In genomic region chr1:194885071-194885686, GRCm38 (mm10) we compare ENCODE assay signal across 9 mouse cellular contexts. TPM values are rescaled to one million over a fixed set of nuclear protein-coding genes. Genes with fewer than 3 reads are reported as not detected.
A peak's percentile ranks its signal among the peaks of the same experiment; 100 is the strongest.
DNase-seq lines count a peak whose midpoint lies in the region; ATAC-seq lines count a peak whose summit lies in the region.
"Had no signal": no experiment of that assay in that cellular context is flagged by ENCODE, and none has a peak within 500 bp of the region (broad histone marks: within the 10 kb centered on the region; RNA-seq: fewer than 3 reads in every experiment).

No protein-coding gene starts in this region.

- WGBS in forebrain, embryonic 11.5 days: 74% methylated on average over 5 of the region's 5 CpGs

- H3K27me3 ChIP-seq in forebrain, embryonic 11.5 days (ENCODE audit: control insufficient read depth, insufficient read depth, low read length): no peaks in the 10 kb centered on the region

- intact Hi-C loops in left cerebral cortex, postnatal 4 days (cut with DNase I): no loop called here

- H3K36me3 ChIP-seq in forebrain, embryonic 11.5 days (ENCODE audit: control insufficient read depth, insufficient read depth, low read length): no peaks in the 10 kb centered on the region

- H3K4me2 ChIP-seq in forebrain, embryonic 11.5 days (ENCODE audit: low read depth, low read length, severe bottlenecking): no peak overlapping the region

- H3K4me3 ChIP-seq in forebrain, embryonic 11.5 days (ENCODE audit: low read depth, low read length): no peak overlapping the region

- H3K4me1 ChIP-seq in forebrain, embryonic 11.5 days (replicated peaks; ENCODE audit: control insufficient read depth, insufficient read depth, low read length): no peaks in the 10 kb centered on the region

- no peak overlapping the region for H3K9ac ChIP-seq in forebrain, embryonic 11.5 days (ENCODE audit: low read length)
- H3K9ac ChIP-seq: liver, embryonic 14.5 days had no signal

- no peak overlapping the region for H3K27ac ChIP-seq in forebrain, embryonic 11.5 days (ENCODE audit: low read depth, low read length)
- H3K27ac ChIP-seq: liver, embryonic 14.5 days had no signal

- no peak for ATAC-seq in forebrain, embryonic 11.5 days (replicated peaks; ENCODE audit: low FRiP score)
- ATAC-seq: forebrain, embryonic 14.5 days had no signal

- DNase-seq in retina, embryonic 14.5 days (ENCODE audit: low spot score): peak; percentile 8
- DNase-seq in retina, postnatal 1 day: no peak
- peak; percentile 36 for DNase-seq in gastrocnemius, postnatal 25 days
- peak; percentile 43 for DNase-seq in left cerebral cortex, postnatal 4 days
- DNase-seq in embryo, embryonic 11 days: no peak
- DNase-seq in thymus, postnatal 25 days: no peak
- DNase-seq in forebrain, embryonic 11.5 days (ENCODE audit: low spot score): no peak

- no peaks in the 10 kb centered on the region for H3K9me3 ChIP-seq in forebrain, embryonic 11.5 days (ENCODE audit: control insufficient read depth, low read length)

RNA-seq across cellular contexts. Expression of gene Cd34, which starts 53.4 kb away (rescaled TPM):
- total RNA-seq in gastrocnemius, postnatal 25 days (2021): 10 to 100 TPM; 43.0 to 50.7 TPM
- total RNA-seq in left cerebral cortex, postnatal 4 days (2021): 10 to 100 TPM; 19.1 to 20.4 TPM
- 51.0 and 54.7 TPM in 2 replicates for polyA plus RNA-seq in forebrain, embryonic 11.5 days (2014; fragmentation: Nextera tagmentation; extraction: Ambion mirVana)

Comparison
In these comparisons a context has a peak if more than half of its experiments do, and no peak if none do; other contexts are left out.
1. DNase-seq: peak in retina, embryonic 14.5 days (single experiment), gastrocnemius, postnatal 25 days (single experiment) and left cerebral cortex, postnatal 4 days (single experiment); none in retina, postnatal 1 day (single experiment), embryo, embryonic 11 days (single experiment), thymus, postnatal 25 days (single experiment) and forebrain, embryonic 11.5 days (single experiment).